Mouse (Mus musculus) left cerebral cortex, postnatal 25 days (tissue): ENCODE data around the gene Ugt1a10. TPM values are rescaled to one million over a fixed set of nuclear protein-coding genes. Genes with fewer than 3 reads are reported as not detected.
"Not testable (repeated sequence)": the region's sequence is repeated elsewhere in the genome, so short reads cannot be mapped to it uniquely, and the experiment has no call there.

ENCODE experiments used
- DNase-seq, 2 experiments: peaks; one replicate each; pipeline ENCODE4 v3.0.0; 2022; ENCODE audit warnings: low spot score in 2 of 2, mixed read lengths in 1 of 2
- intact Hi-C: fragments of 180-260 bp; cut with DNase I; formaldehyde crosslinking; loops from one replicate; pipeline ENCODE4 v1.15.1; 2025
- total RNA-seq, 2 experiments: library from RNA; stranded (reverse); gene quantifications; 2 replicates each; pipeline ENCODE4 v1.2.3; 2021

Ugt1a10 gene
- total RNA-seq, 2 experiments from 2014 or later = not detected

- intact Hi-C loops = no loop called here
- no peak for DNase-seq
These were observed 156.6 kb downstream of the Ugt1a10 start, which contains the start of gene Ugt1a1 for GRCm38 (mm10) chr1:88211812-88212211. Ugt1a1 (plus strand) TSS chr1:88211959.

- intact Hi-C loops = no loop called here
- no peak for DNase-seq
These were observed 157.3 kb downstream of the Ugt1a10 start for GRCm38 (mm10) chr1:88212341-88213045.

- intact Hi-C loops = no loop called here
These were observed 157.9 kb downstream of the Ugt1a10 start for GRCm38 (mm10) chr1:88213061-88213460.

GRCm38 (mm10) chr1:88213766-88214461, 158.7 kb downstream of the Ugt1a10 start:
- DNase-seq = no peak
- intact Hi-C loops = no loop called here

More at GRCm38 (mm10) chr1:88213061-88213460, 157.9 kb downstream of the Ugt1a10 start:
- no peak for DNase-seq

- intact Hi-C loops = no loop called here
- no peak for DNase-seq
These were observed 159.3 kb downstream of the Ugt1a10 start for GRCm38 (mm10) chr1:88214462-88214952.

- DNase-seq = no peak
- intact Hi-C loops = no loop called here
These were observed 160.5 kb downstream of the Ugt1a10 start for GRCm38 (mm10) chr1:88215466-88216380.

GRCm38 (mm10) chr1:88216551-88216950, 161.4 kb downstream of the Ugt1a10 start:
- intact Hi-C loops = no loop called here
- DNase-seq = no peak

- DNase-seq = no peak
- intact Hi-C loops = no loop called here
These were observed 162.0 kb downstream of the Ugt1a10 start for GRCm38 (mm10) chr1:88217144-88217543.

GRCm38 (mm10) chr1:88217576-88217975, 162.4 kb downstream of the Ugt1a10 start:
- DNase-seq = no peak
- intact Hi-C loops = no loop called here

GRCm38 (mm10) chr1:88218051-88218450, 162.9 kb downstream of the Ugt1a10 start:
- intact Hi-C loops = no loop called here
- no peak for DNase-seq

- no peak for DNase-seq
- intact Hi-C loops = no loop called here
These were observed 163.4 kb downstream of the Ugt1a10 start for GRCm38 (mm10) chr1:88218591-88218990.

GRCm38 (mm10) chr1:88219054-88219453, 163.9 kb downstream of the Ugt1a10 start:
- intact Hi-C loops = no loop called here
- DNase-seq = no peak

GRCm38 (mm10) chr1:88220336-88220735, 165.1 kb downstream of the Ugt1a10 start:
- no peak for DNase-seq
- intact Hi-C loops = no loop called here

- no peak for DNase-seq
- intact Hi-C loops = no loop called here
These were observed 167.0 kb downstream of the Ugt1a10 start for GRCm38 (mm10) chr1:88222216-88222615.

- DNase-seq = peak in 1 of 2 experiments; percentile 4
- intact Hi-C loops = not testable (repeated sequence)
These were observed 167.9 kb downstream of the Ugt1a10 start for GRCm38 (mm10) chr1:88223011-88223515.

GRCm38 (mm10) chr1:88223591-88223990, 168.4 kb downstream of the Ugt1a10 start:
- peak in 1 of 2 experiments; percentile 14 for DNase-seq
- intact Hi-C loops = no loop called here

- DNase-seq = peak in 1 of 2 experiments; percentile 1
- intact Hi-C loops = no loop called here
These were observed 169.0 kb downstream of the Ugt1a10 start for GRCm38 (mm10) chr1:88224029-88224776.

- DNase-seq, intact Hi-C loops: not testable (repeated sequence)
These were observed 170.1 kb downstream of the Ugt1a10 start for GRCm38 (mm10) chr1:88225301-88225700.

GRCm38 (mm10) chr1:88225741-88226140, 170.6 kb downstream of the Ugt1a10 start:
- intact Hi-C loops = no loop called here
- no peak for DNase-seq
